In the genomic region with DNA sequence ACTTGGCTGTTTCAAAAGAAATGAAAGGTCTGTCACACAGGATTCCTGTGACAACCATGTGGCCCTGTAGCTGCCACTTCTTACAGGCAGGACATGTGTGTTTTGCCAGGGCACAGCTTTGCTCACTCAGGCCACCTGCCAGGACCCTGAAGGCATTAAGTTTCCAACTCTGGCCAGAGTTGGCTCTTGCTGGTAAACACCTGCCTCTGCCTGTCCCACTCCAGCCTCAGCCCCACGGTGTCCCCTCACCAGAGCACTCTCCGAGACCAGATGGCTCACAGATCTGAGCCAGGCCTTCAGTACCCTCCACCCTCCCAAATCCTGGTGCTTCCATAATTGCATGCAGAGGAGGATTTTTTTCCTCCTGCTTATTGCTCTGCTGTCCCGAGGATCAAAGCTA, we compare ENCODE assay signal across 19 mouse cellular contexts. TPM values are rescaled to one million over a fixed set of nuclear protein-coding genes. Genes with fewer than 3 reads are reported as not detected.
DNase-seq lines count a peak whose midpoint lies in the region; ATAC-seq and TF ChIP-seq lines count a peak whose summit lies in the region.
"Had no signal": no experiment of that assay in that cellular context is flagged by ENCODE, and none has a peak within 500 bp of the region (broad histone marks: within the 10 kb centered on the region; RNA-seq: fewer than 3 reads in every experiment).

No protein-coding gene starts in this region.

- DNase-seq in cerebellum, postnatal 10 days = peak; percentile 76 to 91
- no peak for DNase-seq in cerebellum, adult 11-12 months
- DNase-seq in hindbrain, postnatal 0 days (ENCODE audit: low spot score) = peak; percentile 49
- DNase-seq in hindbrain, embryonic 10.5 days (ENCODE audit: low spot score) = no peak
- no peak for DNase-seq in limb, embryonic 10.5 days (ENCODE audit: low spot score)
- no peak for DNase-seq in lung, postnatal 4 days
- DNase-seq in adipocyte (ENCODE audit: low spot score) = no peak
- DNase-seq: adrenal gland, postnatal 25 days; cerebellum, adult 9-11 months; heart, adult 18-20 months; heart, postnatal 36 days; thymus, postnatal 14 days had no signal

- TF ChIP-seq CTCF in hindbrain, postnatal 0 days (IDR thresholded peaks at IDR 0.05; ENCODE audit: low read depth) = no peak

- H3K27me3 ChIP-seq in hindbrain, postnatal 0 days (ENCODE audit: insufficient read depth, low read length) = no peaks in the 10 kb centered on the region
- H3K27me3 ChIP-seq in hindbrain, embryonic 10.5 days (ENCODE audit: insufficient read depth, poor library complexity, severe bottlenecking) = no peaks in the 10 kb centered on the region
- H3K27me3 ChIP-seq in forebrain, embryonic 16.5 days (replicated peaks; ENCODE audit: control insufficient read depth, insufficient read depth, low read length) = no peaks in the 10 kb centered on the region
- no peaks in the 10 kb centered on the region for H3K27me3 ChIP-seq in limb, embryonic 10.5 days (ENCODE audit: low read depth, poor library complexity, severe bottlenecking)
- H3K27me3 ChIP-seq: lung, embryonic 15.5 days; midbrain, embryonic 12.5 days; neural tube, embryonic 12.5 days had no signal

- ATAC-seq in hindbrain, postnatal 0 days = peak; percentile 69
- peak; percentile 67 for ATAC-seq in forebrain, embryonic 16.5 days

- H3K4me3 ChIP-seq in hindbrain, postnatal 0 days (ENCODE audit: low read length) = no peak overlapping the region
- no peak overlapping the region for H3K4me3 ChIP-seq in hindbrain, embryonic 10.5 days
- H3K4me3 ChIP-seq in forebrain, embryonic 16.5 days (replicated peaks; ENCODE audit: low read length) = no peak overlapping the region
- H3K4me3 ChIP-seq in limb, embryonic 10.5 days = no peak overlapping the region
- H3K4me3 ChIP-seq: erythroblast, embryonic 14.5 days; lung, embryonic 15.5 days; midbrain, embryonic 12.5 days; neural tube, embryonic 12.5 days had no signal

- H3K4me1 ChIP-seq in hindbrain, postnatal 0 days (ENCODE audit: insufficient read depth, low read length) = peaks cover 14% of the 10 kb centered on the region
- H3K4me1 ChIP-seq in hindbrain, embryonic 10.5 days (replicated peaks) = peaks cover 47% of the 10 kb centered on the region
- peaks cover 19% of the 10 kb centered on the region for H3K4me1 ChIP-seq in forebrain, embryonic 16.5 days (replicated peaks; ENCODE audit: control insufficient read depth, insufficient read depth, low read length)
- peaks cover 46% of the 10 kb centered on the region for H3K4me1 ChIP-seq in limb, embryonic 10.5 days

- no peaks in the 10 kb centered on the region for H3K9me3 ChIP-seq in hindbrain, postnatal 0 days (ENCODE audit: low read length)
- no peaks in the 10 kb centered on the region for H3K9me3 ChIP-seq in hindbrain, embryonic 10.5 days
- H3K9me3 ChIP-seq in forebrain, embryonic 16.5 days (ENCODE audit: control insufficient read depth, low read length) = no peaks in the 10 kb centered on the region
- no peaks in the 10 kb centered on the region for H3K9me3 ChIP-seq in limb, embryonic 10.5 days (replicated peaks)
- H3K9me3 ChIP-seq: lung, embryonic 15.5 days; midbrain, embryonic 12.5 days; neural tube, embryonic 12.5 days had no signal

- H3K27ac ChIP-seq in hindbrain, postnatal 0 days = no peak overlapping the region
- no peak overlapping the region for H3K27ac ChIP-seq in hindbrain, embryonic 10.5 days
- no peak overlapping the region for H3K27ac ChIP-seq in forebrain, embryonic 16.5 days (ENCODE audit: low read length)
- peak overlapping the region; percentile 81; the same call in 1 of the 2 replicates for H3K27ac ChIP-seq in limb, embryonic 10.5 days
- H3K27ac ChIP-seq: lung, embryonic 15.5 days; midbrain, embryonic 12.5 days; neural tube, embryonic 12.5 days had no signal

- H3K9ac ChIP-seq in hindbrain, postnatal 0 days (replicated peaks; ENCODE audit: low read length) = no peak overlapping the region
- H3K9ac ChIP-seq in forebrain, embryonic 16.5 days (replicated peaks; ENCODE audit: low read depth, low read length) = no peak overlapping the region
- H3K9ac ChIP-seq: lung, embryonic 15.5 days; midbrain, embryonic 12.5 days; neural tube, embryonic 12.5 days had no signal

- 0 out of 2 replicates have a peak, but pooled peaks cover 3% of the 10 kb centered on the region for H3K36me3 ChIP-seq in hindbrain, postnatal 0 days (ENCODE audit: insufficient read depth, low read length)
- H3K36me3 ChIP-seq in hindbrain, embryonic 10.5 days = no peaks in the 10 kb centered on the region
- H3K36me3 ChIP-seq in forebrain, embryonic 16.5 days (ENCODE audit: control insufficient read depth, insufficient read depth) = no peaks in the 10 kb centered on the region
- H3K36me3 ChIP-seq in limb, embryonic 10.5 days = no peaks in the 10 kb centered on the region
- H3K36me3 ChIP-seq: lung, embryonic 15.5 days; midbrain, embryonic 12.5 days; neural tube, embryonic 12.5 days had no signal

- H3K4me2 ChIP-seq in hindbrain, postnatal 0 days (ENCODE audit: low read depth, low read length) = no peak overlapping the region
- H3K4me2 ChIP-seq in forebrain, embryonic 16.5 days (ENCODE audit: low read length) = no peak overlapping the region
- H3K4me2 ChIP-seq: lung, embryonic 15.5 days; midbrain, embryonic 12.5 days; neural tube, embryonic 12.5 days had no signal

- 32% methylated on average over 3 of the region's 3 CpGs for WGBS in hindbrain, postnatal 0 days
- 54% methylated on average over 3 of the region's 3 CpGs for WGBS in hindbrain, embryonic 10.5 days
- WGBS in forebrain, embryonic 16.5 days = 25% methylated on average over 3 of the region's 3 CpGs
- WGBS in limb, embryonic 10.5 days = 33% methylated on average over 3 of the region's 3 CpGs

RNA-seq across cellular contexts. Expression of gene 4930404H24Rik, which starts 21.6 kb away (rescaled TPM):
- not detected in 2 replicates for total RNA-seq in hindbrain, postnatal 0 days (2014; rRNA removed)
- polyA plus RNA-seq in hindbrain, postnatal 0 days (2015; fragmentation: Nextera tagmentation; extraction: Ambion mirVana) = not detected in 2 replicates
- not detected in 2 replicates for polyA plus RNA-seq in hindbrain, embryonic 10.5 days (2016; fragmentation: Nextera tagmentation; extraction: Ambion mirVana)
- polyA plus RNA-seq in forebrain, embryonic 16.5 days (2015; fragmentation: Nextera tagmentation; extraction: Ambion mirVana) = not detected in 2 replicates
- not detected in 2 replicates for polyA plus RNA-seq in limb, embryonic 10.5 days (2016; fragmentation: Nextera tagmentation; extraction: Ambion mirVana)
- total RNA-seq: adrenal gland, postnatal 25 days; heart, adult 18-20 months; heart, postnatal 36 days; layer of hippocampus, adult 18-20 months; left cerebral cortex, postnatal 36 days had no signal
- polyA plus RNA-seq: erythroblast, embryonic 14.5 days; lung, embryonic 15.5 days; midbrain, embryonic 12.5 days; neural tube, embryonic 12.5 days had no signal

RNA-seq across cellular contexts. Expression of gene Nol4l, which starts 58.8 kb away (rescaled TPM):
- total RNA-seq in hindbrain, postnatal 0 days (2014; rRNA removed) = 68.3 and 80.8 TPM in 2 replicates
- 23.7 and 24.2 TPM in 2 replicates for polyA plus RNA-seq in hindbrain, postnatal 0 days (2015; fragmentation: Nextera tagmentation; extraction: Ambion mirVana)
- polyA plus RNA-seq in hindbrain, embryonic 10.5 days (2016; fragmentation: Nextera tagmentation; extraction: Ambion mirVana) = 19.1 and 23.3 TPM in 2 replicates
- polyA plus RNA-seq in forebrain, embryonic 16.5 days (2015; fragmentation: Nextera tagmentation; extraction: Ambion mirVana) = 47.8 and 50.4 TPM in 2 replicates
- polyA plus RNA-seq in limb, embryonic 10.5 days (2016; fragmentation: Nextera tagmentation; extraction: Ambion mirVana) = 15.8 and 17.2 TPM in 2 replicates

Comparison
In these comparisons a context has a peak if more than half of its experiments do, and no peak if none do; other contexts are left out.
1. DNase-seq: peak in cerebellum, postnatal 10 days (2 of 2) and hindbrain, postnatal 0 days (single experiment); none in cerebellum, adult 11-12 months (single experiment), hindbrain, embryonic 10.5 days (single experiment), limb, embryonic 10.5 days (single experiment), lung, postnatal 4 days (0 of 2) and adipocyte (single experiment).